Mouse (Mus musculus) megakaryocyte, embryonic 14.5 days (primary cell): ENCODE results near the gene Cct2.

ENCODE experiments used
- FLI1 ChIP-seq: IDR thresholded peaks from 2 replicates; pipeline ENCODE4 v1.6.1; 2012; ENCODE audit warnings: low read length, inconsistent platforms, mixed read lengths
- GATA1 ChIP-seq: IDR thresholded peaks from 3 replicates; pipeline ENCODE4 v1.6.1; 2012; ENCODE audit warnings: mixed read lengths, low read length, inconsistent platforms, borderline replicate concordance

DNA sequence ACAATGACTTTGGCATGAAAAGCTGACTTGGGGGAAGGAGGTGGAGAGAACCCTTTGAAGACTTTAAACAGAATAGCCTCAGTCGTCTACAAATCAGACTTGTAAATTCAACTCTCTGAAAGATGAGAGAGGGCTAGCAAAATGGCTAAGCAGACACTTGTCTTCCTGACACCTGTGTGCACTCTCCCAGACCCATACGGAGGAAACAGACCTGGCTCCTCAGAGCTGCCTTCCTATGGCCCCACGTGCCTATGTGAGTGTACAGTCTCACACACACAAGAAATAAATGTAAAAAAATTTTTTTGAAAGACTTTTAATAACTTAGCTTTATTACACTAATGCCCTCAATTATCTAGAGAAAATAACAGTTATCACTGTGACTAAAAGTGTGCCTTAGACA is 43.1 kb upstream of the Cct2 start:
- TF ChIP-seq GATA1 = no peak
- no peak for TF ChIP-seq FLI1
